Mouse (Mus musculus): ENCODE data around the gene Frmd4b.

DNA sequence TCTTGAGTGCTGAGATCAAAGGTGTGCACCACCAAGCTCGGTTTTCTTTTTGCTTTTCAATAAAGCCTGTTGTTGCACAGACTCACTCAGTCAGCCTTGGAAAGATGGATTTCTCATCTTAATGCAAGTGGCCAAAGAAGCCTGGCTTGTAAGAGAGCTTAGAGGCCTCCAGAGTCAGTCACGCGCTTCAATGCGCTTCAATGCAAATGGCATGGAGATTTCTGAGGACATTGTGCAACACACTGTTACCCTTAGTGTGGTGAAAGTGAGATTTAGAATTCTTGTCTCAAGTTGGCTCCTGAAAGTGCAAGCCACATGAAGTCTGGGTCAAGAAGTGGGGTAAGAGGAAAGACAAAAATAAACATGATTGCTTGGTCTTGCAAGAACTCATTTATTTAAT lies 236.1 kb downstream of the Frmd4b start:
- TF ChIP-seq CTCF (IDR thresholded peaks at IDR 0.05; ENCODE audit: insufficient read depth, low read length), result no peak
- no peak for TF ChIP-seq POLR2A (IDR thresholded peaks at IDR 0.05; ENCODE audit: borderline replicate concordance, extremely low read depth, low read depth, low read length)
